Mouse (Mus musculus): Measurements from ENCODE around the gene Fh1. TPM values are rescaled to one million over a fixed set of nuclear protein-coding genes. Genes with fewer than 3 reads are reported as not detected.

Gene Fh1
- polyA plus RNA-seq, 1 experiment from 2014 or later, result 206 TPM

DNA sequence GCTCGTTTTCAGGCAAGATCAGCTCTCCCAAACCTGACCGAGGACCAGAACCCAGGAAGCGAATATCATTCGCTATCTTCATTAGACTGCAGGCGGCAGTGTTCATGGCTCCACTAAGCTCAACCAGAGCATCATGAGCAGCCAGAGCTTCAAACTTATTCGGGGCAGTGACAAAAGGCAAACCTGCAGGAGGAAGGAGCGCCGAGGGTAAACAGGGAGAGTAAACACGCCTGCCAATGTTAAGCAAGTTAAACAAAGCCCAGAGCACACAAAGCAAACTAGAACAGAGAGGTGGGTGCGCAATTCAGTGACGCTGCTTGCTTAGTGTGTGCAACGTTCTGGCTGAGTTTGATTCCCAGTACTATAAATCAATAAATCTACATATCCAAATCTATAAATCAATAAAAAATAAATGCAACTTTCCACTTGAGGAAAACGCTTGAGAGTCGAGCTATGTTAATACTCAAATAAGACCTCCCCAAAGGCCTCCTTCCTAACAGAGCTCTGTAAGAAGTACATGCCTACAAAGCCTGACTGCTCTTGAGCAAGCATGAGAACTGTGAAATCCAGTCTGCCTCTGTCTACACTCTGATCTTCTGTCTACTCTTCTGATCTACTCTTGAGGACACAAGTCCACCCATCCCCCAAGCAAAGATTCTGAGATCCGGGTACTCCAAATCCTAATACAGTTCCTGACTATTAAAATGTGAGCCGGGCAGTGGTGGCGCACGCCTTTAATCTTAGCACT lies 17.4 kb downstream of the Fh1 start:
- no peak for ATAC-seq (replicated peaks; ENCODE audit: insufficient number of reproducible peaks, low FRiP score, low TSS enrichment)
- Histone ChIP-seq H3K9ac (ENCODE audit: low read depth, low read length) (no peak overlapping the region), H3K36me3 (ENCODE audit: control insufficient read depth, insufficient read depth, low read length) (peaks cover 27% of the 10 kb centered on the region), H3K27ac (ENCODE audit: low read depth, low read length) (no peak overlapping the region), H3K4me3 (ENCODE audit: low read depth, low read length) (no peak overlapping the region), H3K27me3 (ENCODE audit: control insufficient read depth, insufficient read depth, low read length) (no peaks in the 10 kb centered on the region), H3K4me2 (no peak overlapping the region), H3K9me3 (replicated peaks; ENCODE audit: control insufficient read depth, low read length) (no peaks in the 10 kb centered on the region), H3K4me1 (ENCODE audit: control insufficient read depth, insufficient read depth, low read length) (no peaks in the 10 kb centered on the region)
- WGBS (ENCODE audit: insufficient replicate concordance), result 90% methylated on average over 18 of the region's 18 CpGs

DNA sequence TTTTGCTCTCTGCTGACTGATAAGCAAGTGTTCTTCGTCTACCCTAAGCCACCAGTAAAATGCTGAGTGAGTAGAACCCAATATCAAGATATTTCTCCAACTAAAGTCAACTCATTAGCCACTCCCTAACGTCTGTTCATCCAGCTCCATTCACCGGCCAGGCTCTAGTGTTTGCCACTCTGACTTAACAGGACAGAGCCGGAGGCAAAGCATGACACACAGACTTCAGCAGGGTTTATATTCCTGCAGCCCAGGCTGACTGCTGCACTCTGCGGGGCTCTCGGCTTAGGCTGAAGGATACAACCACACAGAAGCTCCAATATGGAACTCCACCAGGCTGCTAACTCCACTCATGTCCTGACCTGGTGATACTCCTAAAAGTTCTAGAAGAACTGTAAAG lies 18.1 kb downstream of the Fh1 start:
- Histone ChIP-seq H3K27ac (ENCODE audit: low read depth, low read length) (no peak overlapping the region), H3K4me2 (no peak overlapping the region), H3K9ac (ENCODE audit: low read depth, low read length) (no peak overlapping the region), H3K36me3 (ENCODE audit: control insufficient read depth, insufficient read depth, low read length) (peaks cover 28% of the 10 kb centered on the region), H3K27me3 (ENCODE audit: control insufficient read depth, insufficient read depth, low read length) (no peaks in the 10 kb centered on the region), H3K4me1 (ENCODE audit: control insufficient read depth, insufficient read depth, low read length) (no peaks in the 10 kb centered on the region), H3K9me3 (replicated peaks; ENCODE audit: control insufficient read depth, low read length) (no peaks in the 10 kb centered on the region), H3K4me3 (ENCODE audit: low read depth, low read length) (no peak overlapping the region)
- 91% methylated on average over 6 of the region's 6 CpGs for WGBS (ENCODE audit: insufficient replicate concordance)
- ATAC-seq (replicated peaks; ENCODE audit: insufficient number of reproducible peaks, low FRiP score, low TSS enrichment), result no peak

DNA sequence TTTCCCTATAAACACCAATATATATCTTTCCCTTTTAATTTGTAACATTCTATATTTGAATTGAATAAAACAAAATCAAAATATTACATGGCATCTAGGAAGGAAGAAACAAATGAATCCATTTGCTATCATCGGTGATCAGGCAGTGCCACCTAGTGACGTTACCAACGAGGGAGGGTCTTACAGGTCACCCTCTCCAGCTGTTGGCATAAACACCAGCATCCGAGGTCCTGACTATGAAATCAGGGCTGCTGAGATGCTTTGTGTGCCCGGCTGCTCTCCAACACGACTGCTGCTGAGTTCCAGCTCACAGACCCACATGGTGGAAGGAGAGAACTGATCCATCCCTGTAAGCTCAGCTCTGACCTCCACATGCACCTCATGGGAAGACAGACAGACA lies 22.0 kb downstream of the Fh1 start:
- H3K36me3 ChIP-seq (ENCODE audit: control insufficient read depth, insufficient read depth, low read length), result peaks cover 21% of the 10 kb centered on the region
- no peaks in the 10 kb centered on the region for H3K27me3 ChIP-seq (ENCODE audit: control insufficient read depth, insufficient read depth, low read length)
- no peak overlapping the region for H3K4me3 ChIP-seq (ENCODE audit: low read depth, low read length)
- H3K4me2 ChIP-seq, result no peak overlapping the region
- ATAC-seq (replicated peaks; ENCODE audit: insufficient number of reproducible peaks, low FRiP score, low TSS enrichment), result no peak
- 69% methylated on average over 6 of the region's 6 CpGs for WGBS (ENCODE audit: insufficient replicate concordance)
- no peak overlapping the region for H3K9ac ChIP-seq (ENCODE audit: low read depth, low read length)
- no peaks in the 10 kb centered on the region for H3K4me1 ChIP-seq (ENCODE audit: control insufficient read depth, insufficient read depth, low read length)
- H3K27ac ChIP-seq (ENCODE audit: low read depth, low read length), result no peak overlapping the region
- H3K9me3 ChIP-seq (replicated peaks; ENCODE audit: control insufficient read depth, low read length), result no peaks in the 10 kb centered on the region

DNA sequence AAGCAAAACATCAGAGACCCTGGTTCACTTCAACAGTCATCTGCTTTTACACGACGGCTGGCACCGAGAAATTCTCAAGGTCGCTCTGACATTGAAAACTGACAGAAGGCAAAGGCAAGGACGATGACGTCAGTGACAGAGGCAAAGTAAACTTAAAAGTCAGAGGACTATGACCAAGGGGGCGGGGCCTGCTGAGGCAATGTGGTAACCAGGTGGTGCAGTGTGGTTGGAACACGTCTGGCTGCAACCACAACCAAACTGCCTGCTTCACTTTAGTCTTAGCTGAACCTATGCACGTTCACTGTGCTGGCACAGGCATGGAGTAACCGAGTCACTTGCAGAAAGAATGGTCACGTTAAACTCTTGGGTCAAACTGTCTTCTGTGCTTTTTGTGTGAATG lies 23.2 kb downstream of the Fh1 start:
- ATAC-seq (replicated peaks; ENCODE audit: insufficient number of reproducible peaks, low FRiP score, low TSS enrichment), result no peak; the same call in 1 of the 2 replicates
- no peaks in the 10 kb centered on the region for H3K9me3 ChIP-seq (replicated peaks; ENCODE audit: control insufficient read depth, low read length)
- H3K4me2 ChIP-seq, result no peak overlapping the region
- no peak overlapping the region for H3K4me3 ChIP-seq (ENCODE audit: low read depth, low read length)
- no peak overlapping the region for H3K27ac ChIP-seq (ENCODE audit: low read depth, low read length)
- peaks cover 15% of the 10 kb centered on the region for H3K36me3 ChIP-seq (ENCODE audit: control insufficient read depth, insufficient read depth, low read length)
- H3K9ac ChIP-seq (ENCODE audit: low read depth, low read length), result no peak overlapping the region
- H3K4me1 ChIP-seq (ENCODE audit: control insufficient read depth, insufficient read depth, low read length), result no peaks in the 10 kb centered on the region
- 87% methylated on average over 11 of the region's 11 CpGs for WGBS (ENCODE audit: insufficient replicate concordance)
- no peaks in the 10 kb centered on the region for H3K27me3 ChIP-seq (ENCODE audit: control insufficient read depth, insufficient read depth, low read length)

DNA sequence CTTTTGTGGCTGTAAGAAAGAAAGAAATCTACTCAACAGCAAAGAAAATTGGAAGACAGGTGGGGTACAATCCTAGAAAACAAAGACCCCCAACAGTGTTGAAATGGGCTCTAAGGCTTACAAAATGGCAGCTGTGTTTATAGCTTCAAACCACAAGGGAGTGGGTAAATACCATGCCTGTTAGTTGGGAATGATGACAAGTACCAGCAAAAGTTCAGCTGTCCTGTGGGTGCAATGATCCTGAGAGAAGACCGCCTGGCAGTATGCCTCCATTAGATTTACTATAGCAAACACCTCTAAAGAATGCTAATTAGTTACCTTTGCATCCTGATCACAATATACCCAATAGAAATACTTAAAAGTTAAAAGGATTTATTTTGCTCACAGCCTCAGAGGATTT lies 32.6 kb downstream of the Fh1 start:
- WGBS (ENCODE audit: insufficient replicate concordance), result 89% methylated on average over 1 of the region's 1 CpGs
- ATAC-seq (replicated peaks; ENCODE audit: insufficient number of reproducible peaks, low FRiP score, low TSS enrichment), result no peak
- Histone ChIP-seq H3K4me3 (ENCODE audit: low read depth, low read length) (no peak overlapping the region), H3K36me3 (ENCODE audit: control insufficient read depth, insufficient read depth, low read length) (no peaks in the 10 kb centered on the region), H3K4me1 (ENCODE audit: control insufficient read depth, insufficient read depth, low read length) (no peaks in the 10 kb centered on the region), H3K9ac (ENCODE audit: low read depth, low read length) (no peak overlapping the region), H3K27me3 (ENCODE audit: control insufficient read depth, insufficient read depth, low read length) (no peaks in the 10 kb centered on the region), H3K9me3 (replicated peaks; ENCODE audit: control insufficient read depth, low read length) (no peaks in the 10 kb centered on the region), H3K27ac (ENCODE audit: low read depth, low read length) (no peak overlapping the region), H3K4me2 (no peak overlapping the region)

DNA sequence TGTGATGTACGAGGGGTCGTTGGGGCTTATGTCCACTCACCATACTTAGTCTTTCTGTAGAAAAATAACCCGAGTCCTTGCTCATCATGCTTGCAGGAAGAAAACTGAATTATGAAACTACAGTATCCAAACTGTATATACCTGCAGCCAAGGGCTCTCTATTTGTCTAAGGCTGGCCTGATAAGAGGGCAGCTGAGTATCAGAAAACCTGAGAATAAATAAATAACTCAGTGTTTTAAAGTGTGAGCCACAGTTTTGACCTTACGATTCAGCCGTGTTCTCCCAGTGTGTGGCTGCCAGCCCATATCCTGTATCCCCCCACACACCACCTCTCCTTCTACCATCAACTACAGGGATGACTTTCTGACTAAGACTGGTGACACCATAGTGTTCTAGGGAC lies 38.8 kb downstream of the Fh1 start:
- Histone ChIP-seq H3K4me1 (ENCODE audit: control insufficient read depth, insufficient read depth, low read length) (no peaks in the 10 kb centered on the region), H3K4me3 (ENCODE audit: low read depth, low read length) (no peak overlapping the region), H3K9me3 (replicated peaks; ENCODE audit: control insufficient read depth, low read length) (no peaks in the 10 kb centered on the region), H3K36me3 (ENCODE audit: control insufficient read depth, insufficient read depth, low read length) (no peaks in the 10 kb centered on the region), H3K27me3 (ENCODE audit: control insufficient read depth, insufficient read depth, low read length) (no peaks in the 10 kb centered on the region), H3K9ac (ENCODE audit: low read depth, low read length) (no peak overlapping the region), H3K4me2 (no peak overlapping the region), H3K27ac (ENCODE audit: low read depth, low read length) (no peak overlapping the region)
- ATAC-seq (replicated peaks; ENCODE audit: insufficient number of reproducible peaks, low FRiP score, low TSS enrichment), result no peak
- WGBS (ENCODE audit: insufficient replicate concordance), result 73% methylated on average over 5 of the region's 5 CpGs

DNA sequence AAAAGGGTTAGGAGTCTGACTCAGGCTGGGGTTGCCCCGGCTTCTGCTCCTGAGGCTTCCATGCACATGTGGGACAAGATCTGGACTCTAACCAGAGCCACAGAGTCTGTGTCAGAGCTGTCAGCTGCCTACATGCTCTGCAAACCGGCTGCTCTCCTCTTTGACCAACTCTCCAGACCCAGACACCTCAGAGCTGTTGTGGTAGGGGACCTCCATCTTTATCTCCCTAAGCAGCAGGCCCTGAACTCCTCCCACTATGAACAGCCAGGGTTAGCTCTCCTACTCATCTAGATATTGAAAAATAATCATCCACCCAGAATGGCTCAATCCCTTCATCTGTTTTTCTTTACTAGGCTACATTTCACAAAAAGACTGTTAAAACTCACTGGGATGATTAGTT lies 40.2 kb downstream of the Fh1 start:
- Histone ChIP-seq H3K27me3 (ENCODE audit: control insufficient read depth, insufficient read depth, low read length) (no peaks in the 10 kb centered on the region), H3K4me1 (ENCODE audit: control insufficient read depth, insufficient read depth, low read length) (no peaks in the 10 kb centered on the region), H3K9ac (ENCODE audit: low read depth, low read length) (no peak overlapping the region), H3K27ac (ENCODE audit: low read depth, low read length) (no peak overlapping the region), H3K36me3 (ENCODE audit: control insufficient read depth, insufficient read depth, low read length) (no peaks in the 10 kb centered on the region), H3K9me3 (replicated peaks; ENCODE audit: control insufficient read depth, low read length) (no peaks in the 10 kb centered on the region), H3K4me3 (ENCODE audit: low read depth, low read length) (no peak overlapping the region), H3K4me2 (no peak overlapping the region)
- WGBS (ENCODE audit: insufficient replicate concordance), result 56% methylated on average over 2 of the region's 2 CpGs
- ATAC-seq (replicated peaks; ENCODE audit: insufficient number of reproducible peaks, low FRiP score, low TSS enrichment), result no peak

DNA sequence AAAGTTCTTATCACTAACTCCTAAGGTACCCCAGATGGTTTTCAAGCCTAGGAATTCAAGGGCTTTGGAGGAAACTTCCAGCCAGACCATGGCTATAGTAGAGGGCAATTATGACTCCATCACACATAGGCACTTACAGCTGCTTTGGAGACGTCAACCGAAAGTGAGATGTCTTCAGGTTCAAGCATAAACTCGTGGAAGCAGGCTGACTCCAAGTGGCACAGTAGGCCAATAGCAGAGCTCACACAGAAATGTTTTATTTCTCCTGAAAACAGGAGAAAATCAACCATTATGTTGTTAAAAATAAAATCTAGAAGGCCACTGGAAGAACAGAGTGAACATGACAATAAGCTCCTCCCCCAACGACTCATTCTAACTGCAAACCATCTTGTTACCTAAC lies 42.6 kb downstream of the Fh1 start:
- Histone ChIP-seq H3K9ac (ENCODE audit: low read depth, low read length) (no peak overlapping the region), H3K4me2 (no peak overlapping the region), H3K9me3 (replicated peaks; ENCODE audit: control insufficient read depth, low read length) (no peaks in the 10 kb centered on the region), H3K27me3 (ENCODE audit: control insufficient read depth, insufficient read depth, low read length) (no peaks in the 10 kb centered on the region), H3K4me3 (ENCODE audit: low read depth, low read length) (no peak overlapping the region), H3K4me1 (ENCODE audit: control insufficient read depth, insufficient read depth, low read length) (no peaks in the 10 kb centered on the region), H3K36me3 (ENCODE audit: control insufficient read depth, insufficient read depth, low read length) (no peaks in the 10 kb centered on the region), H3K27ac (ENCODE audit: low read depth, low read length) (no peak overlapping the region)
- no peak for ATAC-seq (replicated peaks; ENCODE audit: insufficient number of reproducible peaks, low FRiP score, low TSS enrichment)
- WGBS (ENCODE audit: insufficient replicate concordance), result 83% methylated on average over 4 of the region's 4 CpGs

DNA sequence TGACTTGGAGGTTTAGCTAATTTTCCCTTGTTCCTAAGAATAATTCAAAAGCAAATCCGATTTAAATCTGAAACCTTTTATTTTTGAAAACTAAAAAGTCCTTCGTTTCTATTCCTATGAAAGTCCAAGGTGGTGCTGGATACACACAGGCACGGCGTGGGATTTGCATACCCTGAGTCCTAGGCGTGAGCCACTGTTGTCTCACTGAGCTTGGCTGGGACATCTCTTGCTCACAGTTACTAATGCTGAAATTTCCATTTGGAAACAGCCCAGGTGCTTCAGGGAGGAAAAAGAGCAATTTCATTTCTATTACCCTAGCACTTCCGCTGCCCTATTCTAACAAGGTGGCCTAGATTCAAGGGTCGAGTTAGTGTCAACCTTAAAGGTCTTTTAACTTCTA lies 45.1 kb downstream of the Fh1 start:
- Histone ChIP-seq H3K9ac (ENCODE audit: low read depth, low read length) (no peak overlapping the region), H3K27me3 (ENCODE audit: control insufficient read depth, insufficient read depth, low read length) (no peaks in the 10 kb centered on the region), H3K4me2 (no peak overlapping the region), H3K4me1 (ENCODE audit: control insufficient read depth, insufficient read depth, low read length) (no peaks in the 10 kb centered on the region), H3K27ac (ENCODE audit: low read depth, low read length) (no peak overlapping the region), H3K36me3 (ENCODE audit: control insufficient read depth, insufficient read depth, low read length) (no peaks in the 10 kb centered on the region), H3K4me3 (ENCODE audit: low read depth, low read length) (no peak overlapping the region), H3K9me3 (replicated peaks; ENCODE audit: control insufficient read depth, low read length) (no peaks in the 10 kb centered on the region)
- WGBS (ENCODE audit: insufficient replicate concordance), result 85% methylated on average over 7 of the region's 7 CpGs
- no peak for ATAC-seq (replicated peaks; ENCODE audit: insufficient number of reproducible peaks, low FRiP score, low TSS enrichment)
